Mouse (Mus musculus): ENCODE data around the gene Minpp1. TPM values are rescaled to one million over a fixed set of nuclear protein-coding genes. Genes with fewer than 3 reads are reported as not detected.

Gene Minpp1
- total RNA-seq, 2 experiments from 2014 or later, result 49.5 to 55.3 TPM

- ATAC-seq (replicated peaks; ENCODE audit: low FRiP score, poor library complexity, severe bottlenecking), result no peak; the same call in 1 of the 2 replicates
These were observed 37.3 kb downstream of the Minpp1 start for GRCm38 (mm10) chr19:32522753-32523307.

- ATAC-seq (replicated peaks; ENCODE audit: low FRiP score, poor library complexity, severe bottlenecking), result peak; percentile 78
These were observed 38.4 kb downstream of the Minpp1 start for GRCm38 (mm10) chr19:32523769-32524515.

DNA sequence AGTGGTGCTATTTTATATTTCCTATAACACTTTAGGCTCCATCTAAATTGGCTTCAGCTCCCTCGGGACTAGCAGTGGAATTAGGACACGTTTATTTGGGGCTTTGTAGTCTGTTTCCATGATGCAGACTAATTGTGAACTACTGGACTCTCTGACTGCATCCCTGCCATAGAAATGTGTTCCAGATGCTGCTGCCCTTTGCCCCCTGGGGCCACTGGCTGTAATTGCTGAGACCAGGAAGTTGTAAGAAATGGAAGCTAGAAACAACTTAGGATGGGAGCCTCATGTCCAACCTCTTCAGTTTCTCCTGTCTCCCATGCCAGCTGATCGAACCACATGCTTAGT is 38.9 kb downstream of the Minpp1 start:
- no peak for ATAC-seq (replicated peaks; ENCODE audit: low FRiP score, poor library complexity, severe bottlenecking)

DNA sequence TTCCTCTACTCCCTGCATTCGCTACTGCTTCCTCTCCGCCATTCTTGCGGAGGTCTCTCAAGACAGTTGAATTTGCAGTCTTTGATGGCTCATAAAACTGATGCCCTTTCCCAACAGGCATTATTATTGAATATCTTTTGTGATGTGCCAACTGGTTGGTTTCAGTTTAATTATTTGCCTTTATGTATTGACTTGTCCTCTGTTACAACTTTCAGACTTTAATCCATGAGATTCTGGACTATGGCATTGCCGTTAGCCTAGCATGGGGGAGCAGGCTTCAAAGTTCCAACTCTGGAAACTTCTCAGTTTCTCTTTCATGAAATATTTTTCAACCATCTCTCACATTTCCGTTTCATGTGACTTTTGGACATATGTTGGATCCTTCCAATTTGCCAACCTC is 41.6 kb downstream of the Minpp1 start:
- ATAC-seq (replicated peaks; ENCODE audit: low FRiP score, poor library complexity, severe bottlenecking), result no peak

- no peak for ATAC-seq (replicated peaks; ENCODE audit: low FRiP score, poor library complexity, severe bottlenecking)
These were observed 43.2 kb downstream of the Minpp1 start for GRCm38 (mm10) chr19:32528723-32529122.

DNA sequence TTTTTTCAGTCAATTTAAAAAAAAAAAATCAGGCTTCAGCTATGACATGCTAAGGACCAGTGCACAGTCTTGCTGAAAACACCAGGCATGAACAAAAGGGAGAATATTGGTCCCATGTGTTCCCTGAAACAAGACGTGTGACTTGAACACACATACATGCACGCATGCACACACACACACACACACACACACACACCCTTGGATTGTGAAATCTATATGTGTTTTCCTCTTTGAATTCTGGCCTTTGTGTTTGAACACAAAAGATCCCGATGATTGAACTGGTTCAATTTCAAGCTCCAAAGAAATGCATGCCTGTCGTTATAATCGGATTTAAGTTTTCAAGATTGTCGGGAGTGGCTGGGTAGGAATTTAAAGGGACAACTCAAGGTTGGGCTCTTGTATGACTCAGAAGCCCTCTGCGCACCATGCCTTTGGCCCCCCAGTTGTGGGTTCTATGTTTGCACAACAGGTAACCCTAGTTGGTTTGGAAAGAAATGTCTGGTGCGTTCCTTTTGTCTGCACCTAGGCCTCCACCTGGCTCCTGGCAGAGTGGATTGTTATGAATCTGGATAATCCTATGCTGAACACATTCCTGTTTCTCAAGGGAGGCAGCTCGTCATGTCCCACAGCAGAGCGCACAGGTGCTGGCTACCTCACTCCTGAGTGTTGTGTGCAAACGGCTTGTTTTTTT is 43.8 kb downstream of the Minpp1 start:
- ATAC-seq (replicated peaks; ENCODE audit: low FRiP score, poor library complexity, severe bottlenecking), result no peak

- no peak for ATAC-seq (replicated peaks; ENCODE audit: low FRiP score, poor library complexity, severe bottlenecking)
These were observed 44.7 kb downstream of the Minpp1 start for GRCm38 (mm10) chr19:32530296-32530695.

GRCm38 (mm10) chr19:32532331-32532730 is 46.8 kb downstream of the Minpp1 start:
- ATAC-seq (replicated peaks; ENCODE audit: low FRiP score, poor library complexity, severe bottlenecking), result no peak

DNA sequence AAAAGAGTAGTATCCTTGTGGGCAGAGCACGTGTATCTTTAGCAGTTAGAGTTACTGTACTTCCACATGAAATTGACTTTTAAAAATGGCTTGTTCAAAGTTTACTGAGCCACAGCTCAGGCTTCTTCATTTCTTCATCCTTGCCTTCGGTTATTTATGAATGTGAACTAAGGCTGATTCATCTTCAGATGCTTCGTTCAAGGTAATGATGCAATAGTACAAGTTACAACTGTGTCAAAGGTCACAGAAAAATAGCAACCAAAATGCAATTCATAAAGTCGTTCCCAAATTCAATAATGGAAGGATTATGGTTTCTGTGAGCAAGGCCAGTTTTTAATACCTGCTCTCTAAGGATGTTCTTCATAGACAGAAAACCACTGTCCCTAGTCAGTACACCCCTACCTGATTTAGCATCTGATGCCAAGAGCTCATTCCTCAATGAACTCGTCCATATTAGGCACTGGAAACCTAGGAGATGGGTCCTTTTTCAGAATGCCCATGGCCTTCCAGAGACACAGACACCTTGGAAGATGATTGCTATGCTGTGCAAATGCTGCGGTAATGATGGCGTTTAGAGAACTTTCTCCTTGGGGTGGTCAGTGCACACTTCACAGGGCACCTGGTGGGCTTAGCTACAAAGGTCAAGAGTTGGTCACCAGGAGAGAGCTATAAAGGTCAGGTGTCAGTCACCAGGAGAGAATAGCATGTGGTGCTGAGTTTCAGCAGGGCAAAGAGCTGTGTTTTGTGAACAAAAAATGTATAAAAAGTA is 47.4 kb downstream of the Minpp1 start:
- ATAC-seq (replicated peaks; ENCODE audit: low FRiP score, poor library complexity, severe bottlenecking), result no peak

- no peak for ATAC-seq (replicated peaks; ENCODE audit: low FRiP score, poor library complexity, severe bottlenecking)
These were observed 49.3 kb downstream of the Minpp1 start for GRCm38 (mm10) chr19:32534887-32535286.

DNA sequence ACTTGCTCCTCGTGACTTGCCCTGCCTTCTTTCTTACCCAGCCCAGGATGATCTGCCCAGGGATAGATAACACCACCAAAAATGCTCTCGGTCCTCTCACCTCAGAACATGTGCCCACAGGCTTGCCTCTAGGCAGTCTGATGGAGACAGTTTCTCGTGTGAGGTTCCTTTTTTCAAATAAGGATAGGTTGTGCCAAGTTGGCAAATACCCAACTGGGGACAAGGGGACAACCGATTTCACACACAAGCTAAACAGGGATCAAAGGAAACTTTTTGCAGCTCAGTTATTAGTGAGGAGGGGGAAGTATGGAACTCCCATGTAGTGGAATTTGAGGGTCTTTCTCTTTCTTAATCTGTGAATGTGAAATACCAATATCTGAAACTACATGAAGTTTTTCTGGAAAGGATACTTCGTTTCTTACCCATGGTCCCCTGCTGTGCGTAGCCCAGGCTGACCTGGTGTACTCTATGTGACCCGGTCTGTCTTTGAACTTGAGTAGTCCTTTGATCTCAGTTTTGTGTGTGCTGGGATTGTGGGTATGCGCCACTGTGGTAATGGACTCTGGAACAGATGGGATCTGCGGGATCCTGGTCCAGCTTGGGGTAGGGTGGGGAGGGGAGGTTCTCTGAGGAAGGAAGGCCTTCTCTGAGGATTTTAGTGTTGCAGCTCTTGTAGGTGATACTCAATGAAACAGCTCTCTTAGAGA is 57.4 kb downstream of the Minpp1 start:
- ATAC-seq (replicated peaks; ENCODE audit: low FRiP score, poor library complexity, severe bottlenecking), result no peak

GRCm38 (mm10) chr19:32547396-32547795 is 61.8 kb downstream of the Minpp1 start:
- no peak for ATAC-seq (replicated peaks; ENCODE audit: low FRiP score, poor library complexity, severe bottlenecking)

DNA sequence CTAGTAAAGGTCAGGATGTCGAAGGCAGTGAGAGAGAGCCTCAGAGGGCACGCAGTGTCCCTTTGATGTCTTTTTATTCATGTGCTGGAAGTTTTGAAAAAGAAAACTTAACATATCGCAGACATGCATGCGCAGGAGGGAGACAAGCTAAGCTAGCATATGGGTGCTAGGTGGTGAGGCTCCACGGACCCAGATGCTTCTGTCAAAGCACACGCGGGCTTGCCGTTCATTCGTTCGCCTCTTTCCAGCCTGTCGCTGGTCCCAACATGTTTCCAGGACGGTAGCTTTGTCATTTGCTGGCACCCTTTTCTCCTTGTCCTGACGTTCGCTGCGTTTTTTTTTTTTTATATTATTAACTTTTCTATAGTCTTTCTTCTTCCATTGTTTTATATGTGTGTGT is 62.6 kb downstream of the Minpp1 start:
- no peak for ATAC-seq (replicated peaks; ENCODE audit: low FRiP score, poor library complexity, severe bottlenecking)

- no peak for ATAC-seq (replicated peaks; ENCODE audit: low FRiP score, poor library complexity, severe bottlenecking)
These were observed 64.9 kb downstream of the Minpp1 start for GRCm38 (mm10) chr19:32550446-32550845.

DNA sequence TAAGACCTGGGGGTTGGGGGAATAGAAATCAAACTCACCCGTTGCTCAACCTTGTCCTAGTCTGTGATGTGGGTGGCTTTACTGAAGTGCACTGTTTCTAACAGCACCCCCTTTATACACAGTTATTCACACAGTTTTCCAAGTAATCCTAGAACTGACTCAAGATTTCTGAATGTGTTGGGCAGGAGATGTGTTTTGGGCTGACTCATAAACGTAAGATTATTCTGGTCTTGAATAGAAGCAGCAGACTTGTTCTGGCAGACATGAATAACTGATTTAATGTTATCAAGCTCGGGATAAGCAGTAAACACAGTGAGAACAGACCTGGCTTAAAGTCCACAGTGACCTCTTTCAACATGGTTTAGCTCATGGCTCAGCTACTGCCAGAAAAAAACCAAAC is 65.9 kb downstream of the Minpp1 start:
- ATAC-seq (replicated peaks; ENCODE audit: low FRiP score, poor library complexity, severe bottlenecking), result no peak

GRCm38 (mm10) chr19:32552106-32552505 is 66.5 kb downstream of the Minpp1 start:
- no peak for ATAC-seq (replicated peaks; ENCODE audit: low FRiP score, poor library complexity, severe bottlenecking)

DNA sequence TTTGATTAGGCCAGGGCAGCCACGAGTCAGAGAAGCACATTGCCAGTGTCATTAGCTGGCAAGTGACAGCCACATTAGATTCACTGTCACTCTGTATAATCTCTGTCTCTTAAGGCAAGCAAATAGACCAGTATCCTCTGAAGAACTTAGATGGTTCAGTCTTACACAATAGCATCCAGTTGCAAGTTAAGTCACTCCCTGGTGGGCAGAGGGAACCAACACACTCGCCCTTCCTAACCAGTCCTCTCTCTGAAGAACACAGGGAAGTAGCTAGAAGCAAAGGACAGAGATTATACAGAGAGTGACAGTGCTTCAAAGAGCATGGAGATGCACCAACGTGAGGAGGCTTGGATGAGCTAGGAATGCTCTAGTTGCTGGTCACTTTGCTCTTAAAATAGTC is 67.7 kb downstream of the Minpp1 start:
- ATAC-seq (replicated peaks; ENCODE audit: low FRiP score, poor library complexity, severe bottlenecking), result no peak

GRCm38 (mm10) chr19:32555257-32555656 is 69.7 kb downstream of the Minpp1 start:
- ATAC-seq (replicated peaks; ENCODE audit: low FRiP score, poor library complexity, severe bottlenecking), result no peak
